Mouse (Mus musculus): ENCODE results near the gene Raly. TPM values are rescaled to one million over a fixed set of nuclear protein-coding genes. Genes with fewer than 3 reads are reported as not detected.

Raly gene
- total and polyA plus RNA-seq, 3 experiments: 214 to 334 (median 277) TPM

- Histone ChIP-seq H3K27me3 (replicated peaks) (no peaks in the 10 kb centered on the region), H3K9ac (ENCODE audit: insufficient read depth, low read depth) (no peak overlapping the region), H3K9me3 (replicated peaks; ENCODE audit: low read length) (no peaks in the 10 kb centered on the region), H3K4me3 (replicated peaks in 1 of 3; ENCODE audit: low read depth in 2 of 3, low read length in 2 of 3, poor library complexity in 1 of 3) (no peak overlapping the region), H3K79me2 (replicated peaks; ENCODE audit: control insufficient read depth, extremely low read depth, insufficient read depth, poor library complexity, severe bottlenecking) (peaks cover 5% of the 10 kb centered on the region), H3K36me3 (replicated peaks in 1 of 2; ENCODE audit: control insufficient read depth in 1 of 2, insufficient read depth in 1 of 2, low read length in 1 of 2) (no peaks in the 10 kb centered on the region), H3K4me1 (ENCODE audit: control insufficient read depth in 1 of 2, insufficient read depth in 2 of 2) (peaks cover 0 to 4% of the 10 kb centered on the region in 2 experiments; a peak in 2 of 4 replicates), H3K4me2 (ENCODE audit: insufficient read depth, low read depth, poor library complexity, severe bottlenecking) (no peak overlapping the region), H3K27ac (ENCODE audit: insufficient read depth, low read depth) (no peak overlapping the region)
- DNase-seq (ENCODE audit: extremely low read depth): no peak
- dilution Hi-C loops (cut with MboI; ENCODE audit: extremely low pct_ligation_motif_present, extremely low pct_unique_long_range_greater_than_20kb, low sequenced_read_pairs) (no loop called here), in situ Hi-C loops (cut with MboI; ENCODE audit: low pct_ligation_motif_present, low pct_unique_long_range_greater_than_20kb, low sequenced_read_pairs) (no loop called here)
- TF ChIP-seq USF1 (IDR thresholded peaks at IDR 0.05; ENCODE audit: low read depth, low read length): no peak
- TF ChIP-seq KAT2A (IDR thresholded peaks at IDR 0.05; ENCODE audit: insufficient replicate concordance, low read length): no peak
- no peak for TF ChIP-seq CHD1 (IDR thresholded peaks at IDR 0.05; ENCODE audit: low read depth, low read length)
- no peak for TF ChIP-seq RAD21 (IDR thresholded peaks at IDR 0.05; ENCODE audit: low read depth, low read length)
- TF ChIP-seq JUN (IDR thresholded peaks at IDR 0.05; ENCODE audit: insufficient read depth, low read depth, low read length): no peak
- no peak for TF ChIP-seq ZNF384 (IDR thresholded peaks at IDR 0.05; ENCODE audit: low read depth, low read length)
- no peak for TF ChIP-seq SIN3A (IDR thresholded peaks at IDR 0.05; ENCODE audit: low read length)
- no peak for TF ChIP-seq PAX5 (IDR thresholded peaks at IDR 0.05; ENCODE audit: low read length)
- no peak for TF ChIP-seq CHD2 (IDR thresholded peaks at IDR 0.05; ENCODE audit: low read length)
- no peak for TF ChIP-seq POLR2AphosphoS2 (IDR thresholded peaks at IDR 0.05; ENCODE audit: low read depth, low read length)
- TF ChIP-seq UBTF (IDR thresholded peaks at IDR 0.05; ENCODE audit: low read depth, low read length): no peak
- TF ChIP-seq ZMIZ1 (IDR thresholded peaks at IDR 0.05; ENCODE audit: low read depth, low read length): no peak
Observed at GRCm38 (mm10) chr2:154786776-154787175, 4.1 kb upstream of the Raly start.

GRCm38 (mm10) chr2:154789381-154789780 lies 1.5 kb upstream of the Raly start:
- dilution Hi-C loops (cut with MboI; ENCODE audit: extremely low pct_ligation_motif_present, extremely low pct_unique_long_range_greater_than_20kb, low sequenced_read_pairs): no loop called here
- Histone ChIP-seq H3K4me2 (ENCODE audit: insufficient read depth, low read depth, poor library complexity, severe bottlenecking) (no peak overlapping the region), H3K27me3 (replicated peaks) (no peaks in the 10 kb centered on the region), H3K36me3 (replicated peaks in 1 of 2; ENCODE audit: control insufficient read depth in 1 of 2, insufficient read depth in 1 of 2, low read length in 1 of 2) (peaks cover 0 to 12% of the 10 kb centered on the region in 2 experiments), H3K9me3 (replicated peaks; ENCODE audit: low read length) (no peaks in the 10 kb centered on the region), H3K4me3 (replicated peaks in 1 of 3; ENCODE audit: low read depth in 2 of 3, low read length in 2 of 3, poor library complexity in 1 of 3) (no peak overlapping the region), H3K9ac (ENCODE audit: insufficient read depth, low read depth) (no peak overlapping the region), H3K4me1 (ENCODE audit: control insufficient read depth in 1 of 2, insufficient read depth in 2 of 2) (peaks cover 5 to 24% of the 10 kb centered on the region in 2 experiments; a peak in 3 of 4 replicates), H3K79me2 (replicated peaks; ENCODE audit: control insufficient read depth, extremely low read depth, insufficient read depth, poor library complexity, severe bottlenecking) (peaks cover 31% of the 10 kb centered on the region), H3K27ac (ENCODE audit: insufficient read depth, low read depth) (no peak overlapping the region)
- TF ChIP-seq MYC (IDR thresholded peaks at IDR 0.05; ENCODE audit: low read depth, low read length): no peak
- no peak for TF ChIP-seq HCFC1 (IDR thresholded peaks at IDR 0.05; ENCODE audit: low read depth, low read length)
- TF ChIP-seq IRF4 (IDR thresholded peaks at IDR 0.05; ENCODE audit: low read depth, low read length): no peak
- no peak for TF ChIP-seq EP300 (IDR thresholded peaks at IDR 0.05; ENCODE audit: low read length)
- TF ChIP-seq CTCF (conservative IDR thresholded peaks at IDR 0.05 in 1 of 2, IDR thresholded peaks at IDR 0.05 in 1 of 2; ENCODE audit: low read depth in 2 of 2, low read length in 2 of 2): no peak
- no peak for TF ChIP-seq MEF2A (IDR thresholded peaks at IDR 0.05; ENCODE audit: borderline replicate concordance, low read depth, low read length)
- TF ChIP-seq KAT2A (IDR thresholded peaks at IDR 0.05; ENCODE audit: insufficient replicate concordance, low read length): no peak
- TF ChIP-seq TCF12 (IDR thresholded peaks at IDR 0.05; ENCODE audit: low read depth, low read length): no peak
- no peak for TF ChIP-seq MAFK (IDR thresholded peaks at IDR 0.05; ENCODE audit: insufficient replicate concordance, low read length)
- no peak for TF ChIP-seq ZC3H11A (IDR thresholded peaks at IDR 0.05; ENCODE audit: low read depth, low read length)
- TF ChIP-seq NRF1 (IDR thresholded peaks at IDR 0.05; ENCODE audit: low read depth, low read length): no peak
- no peak for TF ChIP-seq MAZ (IDR thresholded peaks at IDR 0.05; ENCODE audit: low read depth, low read length)
- in situ Hi-C loops (cut with MboI; ENCODE audit: low pct_ligation_motif_present, low pct_unique_long_range_greater_than_20kb, low sequenced_read_pairs): no loop called here
- DNase-seq (ENCODE audit: extremely low read depth): no peak
